Mouse (Mus musculus): ENCODE measurements around the gene Rnf183. TPM values are rescaled to one million over a fixed set of nuclear protein-coding genes. Genes with fewer than 3 reads are reported as not detected.
"Not testable (repeated sequence)": the region's sequence is repeated elsewhere in the genome, so short reads cannot be mapped to it uniquely, and the experiment has no call there.

Gene Rnf183
- 1.7 and 2.0 TPM in 2 replicates for polyA plus RNA-seq (2015; fragmentation: Nextera tagmentation; extraction: Ambion mirVana)

GRCm38 (mm10) chr4:62435081-62435480 is at the start of gene Rnf183:
Gene Rnf183, minus strand, starts transcription at chr4:62435252.
- DNase-seq (ENCODE audit: low spot score), result no peak

DNA sequence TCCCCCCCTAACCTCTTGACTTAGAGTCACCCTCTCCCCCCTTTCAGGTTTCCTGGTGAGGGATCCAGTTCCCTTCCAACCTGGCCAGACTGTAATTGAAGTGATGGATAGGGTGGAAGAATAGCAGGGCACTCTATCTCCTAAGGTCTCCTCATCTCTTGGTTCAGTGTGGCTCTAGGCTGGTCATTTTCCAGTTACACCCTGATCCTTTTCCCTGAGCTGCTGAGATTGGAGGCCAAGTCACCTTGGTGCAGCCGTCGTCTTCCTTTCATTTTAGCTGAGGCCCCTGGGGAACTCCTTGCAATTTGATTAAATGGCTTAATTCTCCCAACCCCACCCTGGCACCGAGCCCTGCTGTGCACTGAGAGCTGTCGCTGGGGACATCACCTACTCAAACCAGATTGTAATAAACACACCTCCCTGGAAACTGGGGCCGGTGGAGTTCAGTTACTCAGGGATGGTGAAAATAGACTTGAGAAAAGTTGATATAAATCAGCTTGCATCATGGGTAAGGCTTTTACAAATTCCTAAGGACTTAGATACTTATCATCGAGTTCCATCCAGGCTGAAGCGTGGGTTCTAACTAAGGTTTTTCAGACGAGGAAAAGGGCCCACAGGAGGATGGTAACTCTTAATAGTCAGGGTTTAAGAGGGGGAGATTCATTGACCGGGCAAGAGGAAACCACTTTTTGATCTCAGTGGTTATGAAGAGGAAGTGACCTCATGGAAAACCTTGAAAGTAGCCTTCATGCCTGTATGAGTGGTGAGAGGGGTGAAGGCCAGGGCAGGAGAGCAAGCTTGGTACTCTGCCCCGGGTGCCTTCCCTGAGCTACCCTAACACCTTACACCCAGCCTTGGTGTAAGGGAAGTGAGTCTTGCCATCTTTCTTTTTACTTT is 45.9 kb upstream of the Rnf183 start:
- DNase-seq (ENCODE audit: low spot score), result no peak

- peak; percentile 60 for DNase-seq (ENCODE audit: low spot score)
Measured at GRCm38 (mm10) chr4:62479937-62480708, 45.1 kb upstream of the Rnf183 start, which contains the start of gene Bspry. Gene Bspry, plus strand, starts transcription at chr4:62480053.

GRCm38 (mm10) chr4:62479593-62479936 is 44.5 kb upstream of the Rnf183 start:
- not testable (repeated sequence) for DNase-seq (ENCODE audit: low spot score)

GRCm38 (mm10) chr4:62477542-62478244 is 42.6 kb upstream of the Rnf183 start:
- DNase-seq (ENCODE audit: low spot score), result no peak

GRCm38 (mm10) chr4:62475793-62476192 is 40.7 kb upstream of the Rnf183 start:
- peak; percentile 75 for DNase-seq (ENCODE audit: low spot score)

DNA sequence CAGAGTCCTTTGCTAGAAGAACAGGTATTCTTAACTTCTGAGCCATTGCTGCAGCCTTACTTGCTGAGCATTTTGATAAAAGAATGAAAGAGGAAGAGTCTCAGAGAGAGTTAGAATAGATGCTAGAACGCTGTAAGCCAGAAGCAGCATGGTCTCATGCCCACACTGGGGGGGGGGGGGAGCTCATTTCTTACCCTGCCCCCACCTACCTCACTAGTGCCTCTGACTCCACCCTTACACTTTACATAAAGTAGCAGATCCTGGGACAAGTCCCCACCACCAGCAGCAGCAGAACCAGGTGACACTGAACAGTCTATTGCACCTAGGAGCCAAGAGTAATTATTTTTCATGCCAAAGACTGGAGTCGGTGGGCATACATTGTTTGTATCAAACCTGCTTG is 40.1 kb upstream of the Rnf183 start:
- DNase-seq (ENCODE audit: low spot score), result peak; percentile 22

DNA sequence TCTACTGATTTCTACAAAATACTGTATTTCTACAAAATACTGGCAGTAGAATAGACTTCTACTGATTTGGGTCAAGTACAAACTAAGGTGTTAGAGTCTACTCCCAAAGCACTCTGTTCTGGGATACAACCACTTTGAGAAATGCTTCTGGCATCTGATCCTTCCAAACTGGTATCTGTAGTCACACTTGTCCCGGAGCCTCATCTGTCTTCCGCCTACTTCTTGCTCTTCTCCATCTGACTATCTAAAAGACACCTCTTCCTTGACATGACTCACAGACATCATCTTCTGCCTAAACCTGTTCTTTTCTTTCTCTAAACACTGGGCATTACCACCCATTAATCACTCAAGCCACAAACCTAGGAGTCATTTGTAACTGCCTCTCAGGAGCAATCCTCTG is 37.0 kb upstream of the Rnf183 start:
- DNase-seq (ENCODE audit: low spot score), result no peak

GRCm38 (mm10) chr4:62470598-62471051 is 35.6 kb upstream of the Rnf183 start, which contains the start of gene Wdr31:
Gene Wdr31, minus strand, starts transcription at chr4:62470896.
- peak; percentile 83 for DNase-seq (ENCODE audit: low spot score)

DNA sequence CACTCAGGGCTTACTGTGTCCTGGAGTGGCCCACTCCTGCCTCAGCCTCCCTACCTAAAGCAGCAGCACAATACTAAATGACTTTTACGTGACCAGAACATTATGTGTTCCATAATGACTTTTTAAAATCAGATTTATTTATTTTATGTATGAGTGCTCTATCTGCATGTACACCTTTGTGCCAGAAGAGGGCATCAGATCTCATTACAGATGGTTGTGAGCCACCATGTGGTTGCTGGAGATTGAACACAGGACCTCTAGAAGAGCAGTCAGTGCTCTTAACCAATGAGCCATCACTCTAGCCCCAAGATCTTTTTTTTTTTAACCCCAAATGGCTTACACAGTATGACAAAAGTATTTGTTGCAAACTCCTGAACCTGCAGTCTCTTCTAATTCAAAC is 33.1 kb upstream of the Rnf183 start:
- DNase-seq (ENCODE audit: low spot score), result peak; percentile 2

GRCm38 (mm10) chr4:62463124-62463523 is 28.1 kb upstream of the Rnf183 start:
- DNase-seq (ENCODE audit: low spot score), result no peak

GRCm38 (mm10) chr4:62460348-62460747 is 25.3 kb upstream of the Rnf183 start:
- DNase-seq (ENCODE audit: low spot score), result no peak

DNA sequence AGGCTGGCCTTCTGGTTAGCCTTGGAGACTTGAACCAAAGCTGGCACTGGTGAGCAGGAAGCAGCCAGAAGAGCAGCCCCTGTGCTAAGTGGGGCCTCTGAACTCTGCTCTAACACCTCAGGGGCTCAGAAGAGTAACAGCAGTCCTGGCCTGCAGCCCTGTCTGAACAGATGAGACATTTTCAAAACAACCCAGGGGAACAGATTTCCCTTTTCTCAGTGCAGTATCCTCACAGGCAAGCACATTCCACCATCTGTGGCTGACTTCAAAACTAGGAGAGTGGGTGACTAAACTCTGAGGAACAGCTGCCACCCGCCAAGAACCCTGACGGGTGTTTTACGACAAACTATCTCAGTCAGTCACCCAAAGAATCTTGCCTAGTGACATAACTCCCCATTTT is 24.0 kb upstream of the Rnf183 start:
- no peak for DNase-seq (ENCODE audit: low spot score)

GRCm38 (mm10) chr4:62454995-62455394 is 19.9 kb upstream of the Rnf183 start:
- DNase-seq (ENCODE audit: low spot score), result peak; percentile 53

DNA sequence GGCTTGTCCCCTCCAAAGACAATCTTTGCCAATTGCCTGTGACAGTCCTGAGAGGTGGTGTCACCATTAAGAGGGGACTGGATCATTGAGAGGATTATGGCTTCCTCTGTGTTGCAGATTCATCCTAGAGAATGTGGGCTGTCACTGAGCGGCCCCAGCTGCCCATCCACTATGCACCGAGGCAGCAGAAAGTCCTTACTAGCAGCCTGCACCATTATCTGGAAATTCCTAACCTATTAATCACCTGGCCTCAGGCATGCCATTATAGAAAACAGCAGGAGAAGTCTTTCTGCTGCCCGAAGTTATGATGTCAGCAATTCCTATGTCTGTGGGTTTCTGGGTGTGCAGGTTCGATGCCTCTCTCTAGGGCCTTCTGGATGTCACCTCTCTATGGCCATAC is 5.9 kb upstream of the Rnf183 start:
- no peak for DNase-seq (ENCODE audit: low spot score)

- DNase-seq (ENCODE audit: low spot score), result no peak
Measured at GRCm38 (mm10) chr4:62440544-62440943, 5.5 kb upstream of the Rnf183 start.

DNA sequence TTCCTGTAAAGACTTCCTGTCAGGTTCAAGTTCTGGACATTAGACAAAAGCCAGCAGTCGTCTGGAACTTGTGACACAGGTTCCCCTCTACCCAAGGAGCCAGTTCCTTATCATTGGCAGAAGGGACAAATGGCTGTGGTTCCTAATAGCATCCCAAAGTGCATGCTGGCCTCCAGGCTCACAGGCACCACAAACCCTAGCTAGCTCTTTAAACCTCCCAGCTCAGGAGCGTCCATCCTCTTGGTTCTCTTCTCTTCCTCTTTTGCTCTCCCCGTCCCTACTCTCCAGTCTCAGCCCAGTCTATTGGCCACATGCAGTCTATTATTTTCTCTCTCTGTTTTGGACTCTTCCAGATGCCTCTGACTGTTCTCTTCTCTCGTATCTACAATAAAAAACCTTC is 4.7 kb upstream of the Rnf183 start:
- DNase-seq (ENCODE audit: low spot score), result no peak

- no peak for DNase-seq (ENCODE audit: low spot score)
Measured at GRCm38 (mm10) chr4:62437871-62438270, 2.8 kb upstream of the Rnf183 start.

- no peak for DNase-seq (ENCODE audit: low spot score)
Measured at GRCm38 (mm10) chr4:62437256-62437778, 2.3 kb upstream of the Rnf183 start.

- no peak for DNase-seq (ENCODE audit: low spot score)
Measured at GRCm38 (mm10) chr4:62433939-62434870, 847 bp downstream of the Rnf183 start.

All from thymus, postnatal 0 days (tissue).